Mouse (Mus musculus): ENCODE data around the gene Itsn1. TPM values are rescaled to one million over a fixed set of nuclear protein-coding genes. Genes with fewer than 3 reads are reported as not detected.

Gene Itsn1
- total RNA-seq, 4 experiments from 2014 or later, result 116 to 158 (median 148) TPM

GRCm38 (mm10) chr16:91868943-91869911, 140.1 kb downstream of the Itsn1 start:
- no peak for DNase-seq (ENCODE audit: low spot score in 2 of 2)

DNA sequence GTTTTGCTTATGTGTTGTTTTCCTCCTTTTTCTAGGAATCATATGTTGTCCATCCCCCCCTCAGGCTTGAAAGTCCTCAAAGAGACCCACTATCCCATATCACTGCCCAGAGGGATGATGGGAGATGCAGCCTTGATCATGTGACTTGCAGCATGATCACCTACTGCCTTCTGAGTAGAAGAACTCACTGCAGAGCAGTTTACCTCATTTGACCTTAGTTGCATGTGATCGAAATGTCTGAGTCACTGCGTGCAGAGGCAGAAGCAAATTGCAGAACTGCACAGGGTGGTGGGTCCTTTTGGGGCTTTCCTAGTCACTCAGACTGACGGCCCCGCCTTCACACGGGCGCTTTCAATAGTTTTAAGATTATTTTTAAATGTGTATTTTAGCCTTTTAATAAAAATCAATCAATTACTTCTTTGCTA, 141.1 kb downstream of the Itsn1 start:
- no peak for DNase-seq (ENCODE audit: low spot score in 2 of 2)

GRCm38 (mm10) chr16:91871188-91871587, 142.1 kb downstream of the Itsn1 start:
- no peak for DNase-seq (ENCODE audit: low spot score in 2 of 2)

DNA sequence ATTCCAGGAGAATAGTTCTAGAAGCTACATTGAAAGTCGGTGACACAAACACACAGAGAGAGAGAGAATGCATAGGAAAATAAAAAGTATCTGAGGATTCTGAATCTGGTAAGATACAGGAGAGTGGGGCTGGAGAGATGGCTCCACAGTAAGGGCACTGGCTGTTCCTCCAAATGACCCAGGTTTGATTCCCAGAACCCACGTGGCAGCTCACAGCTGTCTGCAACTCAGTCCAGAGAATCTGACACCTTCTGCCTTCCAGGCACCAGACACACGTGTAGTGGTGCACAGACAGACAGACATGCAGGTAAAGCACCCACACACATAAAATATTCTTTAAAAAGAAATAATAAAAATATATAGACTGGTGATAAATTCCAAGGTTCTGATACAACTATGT, 144.6 kb downstream of the Itsn1 start:
- DNase-seq (ENCODE audit: low spot score in 2 of 2), result no peak

- no peak for DNase-seq (ENCODE audit: low spot score in 2 of 2)
Measured at GRCm38 (mm10) chr16:91875567-91876344, 146.7 kb downstream of the Itsn1 start.

DNA sequence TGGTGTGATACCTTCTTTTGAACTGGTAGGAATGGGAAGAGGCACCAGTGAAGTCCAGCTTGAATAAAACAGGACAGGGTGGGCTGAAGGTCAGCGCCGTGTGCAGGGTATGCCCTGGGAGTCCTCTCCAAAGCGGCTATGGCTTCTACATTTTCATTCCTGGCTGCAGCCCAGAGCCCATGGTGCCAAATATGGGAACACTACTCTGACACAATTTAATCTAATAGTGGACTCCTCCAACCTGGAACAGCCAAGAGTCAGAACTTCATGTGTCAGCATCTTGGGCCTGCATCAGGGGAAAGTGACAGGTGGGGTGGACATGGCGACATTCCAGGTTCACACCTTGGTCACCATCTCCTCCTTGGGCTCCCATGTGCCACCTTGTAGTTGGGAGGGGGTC, 147.4 kb downstream of the Itsn1 start:
- no peak for DNase-seq (ENCODE audit: low spot score in 2 of 2)

- DNase-seq (ENCODE audit: low spot score in 2 of 2), result no peak
Measured at GRCm38 (mm10) chr16:91879101-91879500, 150.0 kb downstream of the Itsn1 start.

- no peak for DNase-seq (ENCODE audit: low spot score in 2 of 2)
Measured at GRCm38 (mm10) chr16:91880869-91881767, 152.0 kb downstream of the Itsn1 start.

- no peak for DNase-seq (ENCODE audit: low spot score in 2 of 2)
Measured at GRCm38 (mm10) chr16:91882168-91882859, 153.2 kb downstream of the Itsn1 start.

DNA sequence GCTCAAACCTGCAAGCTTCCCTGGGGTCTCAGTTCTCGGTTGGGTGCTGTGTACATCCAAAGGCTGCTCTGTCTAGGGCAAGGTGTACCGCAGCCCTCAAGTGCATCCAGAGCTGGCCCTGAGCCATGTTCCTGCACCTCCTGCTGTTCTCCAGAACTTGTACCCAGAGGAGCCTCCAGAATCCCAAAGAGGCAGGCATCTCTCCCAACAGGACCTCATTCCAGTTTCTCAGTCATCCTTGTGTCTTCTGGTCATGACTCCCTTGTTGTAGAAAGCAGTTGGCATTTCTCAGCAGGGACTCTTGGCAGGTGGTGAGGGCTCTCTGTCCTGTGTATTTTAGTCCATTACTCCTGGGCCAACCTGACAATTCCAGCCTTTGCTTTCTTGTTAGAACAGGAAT, 154.6 kb downstream of the Itsn1 start:
- DNase-seq (ENCODE audit: low spot score in 2 of 2), result no peak

DNA sequence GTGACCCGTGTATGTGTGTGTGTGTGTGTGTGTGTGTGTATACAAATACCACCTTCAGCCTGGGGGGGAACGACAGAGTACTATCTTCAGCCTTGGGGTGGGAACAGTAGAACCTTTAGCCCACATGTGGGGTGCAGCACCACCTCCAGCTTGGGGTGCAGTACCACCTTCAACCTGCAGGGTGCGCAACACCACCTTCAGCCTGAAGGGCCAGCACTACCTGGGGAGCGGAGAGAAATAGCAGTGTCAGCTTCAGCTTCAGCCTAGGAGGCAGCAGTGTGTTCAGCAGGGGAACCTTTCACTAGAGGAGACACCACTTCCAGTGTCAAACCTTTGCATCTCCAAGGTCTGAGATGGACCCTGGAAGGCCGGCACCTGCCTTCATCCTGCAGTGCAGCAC, 155.1 kb downstream of the Itsn1 start:
- no peak for DNase-seq (ENCODE audit: low spot score in 2 of 2)

- no peak for DNase-seq (ENCODE audit: low spot score in 2 of 2)
Measured at GRCm38 (mm10) chr16:91885389-91886122, 156.5 kb downstream of the Itsn1 start.

DNA sequence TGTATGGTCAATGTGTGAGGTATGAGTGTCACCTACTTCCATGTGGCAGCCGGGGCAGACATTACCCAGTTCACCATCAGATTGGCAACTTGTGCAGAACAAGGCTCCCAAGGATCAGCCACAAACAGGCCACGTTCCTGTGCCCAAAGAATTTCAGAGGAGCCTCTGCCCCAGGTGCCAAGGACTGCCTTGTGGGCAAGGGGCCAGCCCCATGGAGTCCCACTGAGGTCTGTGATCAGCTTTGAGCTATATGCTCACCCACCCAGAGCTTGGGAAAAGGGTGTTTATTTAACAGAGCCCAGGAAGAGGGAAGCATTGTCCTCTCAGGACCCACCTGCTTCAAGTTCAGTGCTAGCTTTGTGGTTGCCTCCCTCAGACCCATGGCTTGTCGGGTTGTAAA, 159.3 kb downstream of the Itsn1 start:
- DNase-seq (ENCODE audit: low spot score in 2 of 2), result no peak

GRCm38 (mm10) chr16:91889831-91890230, 160.8 kb downstream of the Itsn1 start:
- DNase-seq (ENCODE audit: low spot score in 2 of 2), result peak in 1 of 2 experiments; percentile 59

- DNase-seq (ENCODE audit: low spot score in 2 of 2), result no peak
Measured at GRCm38 (mm10) chr16:91891218-91891617, 162.1 kb downstream of the Itsn1 start.

GRCm38 (mm10) chr16:91896426-91896830, 167.3 kb downstream of the Itsn1 start:
- DNase-seq (ENCODE audit: low spot score in 2 of 2), result peak in 1 of 2 experiments; percentile 55

DNA sequence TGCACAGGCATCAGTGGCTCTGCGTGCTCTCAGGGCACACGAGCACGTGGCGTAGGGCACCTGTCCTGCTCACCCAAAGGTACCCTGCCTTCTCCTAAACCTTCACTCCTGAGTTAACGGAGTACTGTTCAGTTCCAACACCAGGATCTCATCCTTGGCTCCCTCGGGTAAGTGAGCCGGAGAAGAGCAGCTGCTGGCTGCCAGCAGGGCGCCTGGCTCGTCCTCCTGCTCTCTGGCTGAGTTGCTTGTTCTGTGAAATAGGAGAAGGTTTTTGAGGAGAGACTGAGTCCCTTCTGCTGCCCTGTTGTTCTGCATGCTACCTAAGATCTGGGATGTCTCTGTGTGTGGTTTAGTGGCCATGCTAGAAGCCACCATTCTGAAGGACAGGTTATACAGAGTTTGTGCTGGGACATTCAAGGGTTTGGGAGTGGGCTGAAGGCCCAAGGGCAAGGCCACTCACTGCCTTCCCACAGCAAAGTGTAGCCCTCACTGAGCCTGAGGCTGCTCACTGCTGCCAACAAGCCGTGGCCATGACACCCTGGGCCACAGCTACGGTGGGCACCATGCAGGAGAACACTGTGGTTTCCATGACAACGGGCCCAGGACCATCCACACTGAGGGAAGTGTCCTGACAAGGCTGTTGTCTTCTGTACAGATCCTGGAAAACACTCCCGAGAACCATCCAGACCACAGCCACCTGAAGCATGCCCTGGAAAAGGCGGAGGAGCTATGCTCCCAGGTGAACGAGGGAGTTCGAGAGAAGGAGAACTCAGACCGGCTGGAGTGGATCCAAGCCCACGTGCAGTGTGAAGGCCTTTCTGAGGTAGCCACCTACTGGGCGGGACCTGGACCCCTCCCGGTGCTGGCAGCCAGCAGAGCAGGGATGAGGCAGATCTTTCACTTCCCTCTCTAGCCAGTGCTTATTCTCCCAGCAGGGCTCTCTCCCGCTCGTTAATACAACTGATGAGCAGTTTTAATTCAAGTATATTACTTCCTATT, 170.1 kb downstream of the Itsn1 start:
- no peak for DNase-seq (ENCODE audit: low spot score in 2 of 2)

DNA sequence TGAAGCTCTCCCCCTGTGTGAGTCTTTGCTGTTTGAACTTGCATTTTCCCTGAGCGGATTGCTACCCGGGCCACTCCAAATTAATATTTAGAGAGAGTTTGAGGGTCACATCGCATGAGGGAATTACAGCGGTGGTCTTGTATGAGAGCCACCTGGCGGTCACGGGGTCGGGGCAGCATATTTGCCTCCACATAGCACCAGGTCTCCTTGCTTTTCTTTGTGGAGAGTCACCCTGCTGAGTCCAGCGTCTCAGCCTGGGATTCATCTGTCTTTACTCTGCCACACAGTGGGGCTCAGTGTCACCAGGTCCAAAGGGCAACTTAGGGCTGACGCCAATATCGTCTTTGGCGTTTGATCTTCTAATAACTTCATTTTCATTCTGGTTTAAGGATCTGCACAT, 171.2 kb downstream of the Itsn1 start:
- DNase-seq (ENCODE audit: low spot score in 2 of 2), result no peak
